Mouse (Mus musculus) forebrain, embryonic 13.5 days (tissue): ENCODE results near the gene Fgf11. TPM values are rescaled to one million over a fixed set of nuclear protein-coding genes. Genes with fewer than 3 reads are reported as not detected.

Experiments used
- ATAC-seq: fragments of 200-750 bp; cut with Nextera tagmentation; 2 replicates; pipeline ENCODE4 v1.8.0; 2017
- H3K27ac ChIP-seq: fragments of 300-500 bp; sonication (generic); 2 replicates; pipeline ENCODE4 v1.5.1; 2015; ENCODE audit warnings: inconsistent platforms, mild to moderate bottlenecking, moderate library complexity
- H3K27me3 ChIP-seq: fragments of 300-500 bp; sonication (generic); 2 replicates; pipeline ENCODE4 v1.6.1; 2015; ENCODE audit warnings: mild to moderate bottlenecking, inconsistent platforms
- H3K36me3 ChIP-seq: fragments of 300-500 bp; sonication (generic); 2 replicates; pipeline ENCODE4 v1.6.1; 2015; ENCODE audit warnings: mild to moderate bottlenecking, inconsistent platforms; ENCODE audit not compliant: poor library complexity, severe bottlenecking
- H3K4me1 ChIP-seq: fragments of 300-500 bp; sonication (generic); 2 replicates; pipeline ENCODE4 v1.6.1; 2015; ENCODE audit warnings: inconsistent platforms
- H3K4me2 ChIP-seq: fragments of 300-500 bp; sonication (generic); 2 replicates; pipeline ENCODE4 v1.6.1; 2015; ENCODE audit warnings: inconsistent platforms, mild to moderate bottlenecking, moderate library complexity
- H3K4me3 ChIP-seq: fragments of 300-500 bp; sonication (generic); 2 replicates; pipeline ENCODE4 v1.5.1; 2015; ENCODE audit warnings: mild to moderate bottlenecking, inconsistent platforms
- H3K9ac ChIP-seq: fragments of 300-500 bp; sonication (generic); 2 replicates; pipeline ENCODE4 v1.6.1; 2015; ENCODE audit warnings: mild to moderate bottlenecking, inconsistent platforms
- H3K9me3 ChIP-seq: fragments of 300-500 bp; sonication (generic); replicated peaks from 2 replicates; pipeline ENCODE4 v1.6.1; 2016; ENCODE audit warnings: inconsistent platforms
- WGBS: fragments of 180-500 bp; shearing (Covaris S2); methylation state at CpG from one replicate; pipeline ENCODE4 v1.1.7; 2015; 5-methylcytosine and 5-hydroxymethylcytosine counted together
- polyA plus RNA-seq: library from polyadenylated mRNA; unstranded; fragments of >200 nt; fragmentation: Nextera tagmentation; extraction: Ambion mirVana; gene quantifications from 2 replicates; pipeline ENCODE4 v1.2.1, GENCODE M21; 2015

Fgf11 gene
- polyA plus RNA-seq, 1 experiment from 2014 or later: 3.8 TPM

- Histone ChIP-seq H3K4me1 (no peaks in the 10 kb centered on the region), H3K9me3 (0 out of 2 replicates have a peak, but pooled peaks cover 5% of the 10 kb centered on the region), H3K9ac (no peak overlapping the region), H3K27ac (no peak overlapping the region), H3K4me2 (no peak overlapping the region), H3K36me3 (no peaks in the 10 kb centered on the region), H3K27me3 (peaks cover 21% of the 10 kb centered on the region), H3K4me3 (no peak overlapping the region)
- no peak for ATAC-seq
Measured at GRCm38 (mm10) chr11:69810280-69810679, 8.6 kb upstream of the Fgf11 start.

- Histone ChIP-seq H3K9ac (no peak overlapping the region), H3K36me3 (no peaks in the 10 kb centered on the region), H3K9me3 (0 out of 2 replicates have a peak, but pooled peaks cover 5% of the 10 kb centered on the region), H3K27me3 (peaks cover 41% of the 10 kb centered on the region), H3K4me2 (no peak overlapping the region), H3K4me3 (no peak overlapping the region), H3K27ac (no peak overlapping the region), H3K4me1 (peaks cover 25% of the 10 kb centered on the region)
- 87% methylated on average over 2 of the region's 2 CpGs for WGBS
- no peak for ATAC-seq
Measured at GRCm38 (mm10) chr11:69807641-69808040, 6.0 kb upstream of the Fgf11 start.

GRCm38 (mm10) chr11:69806378-69806777, 4.7 kb upstream of the Fgf11 start:
- H3K4me1 ChIP-seq: peaks cover 37% of the 10 kb centered on the region
- peaks cover 53% of the 10 kb centered on the region for H3K27me3 ChIP-seq
- 0 out of 2 replicates have a peak, but pooled peaks cover 5% of the 10 kb centered on the region for H3K9me3 ChIP-seq
- H3K27ac ChIP-seq: no peak overlapping the region
- H3K9ac ChIP-seq: no peak overlapping the region
- no peak for ATAC-seq
- no peak overlapping the region for H3K4me3 ChIP-seq
- no peaks in the 10 kb centered on the region for H3K36me3 ChIP-seq
- 89% methylated on average over 4 of the region's 4 CpGs for WGBS
- no peak overlapping the region for H3K4me2 ChIP-seq

DNA sequence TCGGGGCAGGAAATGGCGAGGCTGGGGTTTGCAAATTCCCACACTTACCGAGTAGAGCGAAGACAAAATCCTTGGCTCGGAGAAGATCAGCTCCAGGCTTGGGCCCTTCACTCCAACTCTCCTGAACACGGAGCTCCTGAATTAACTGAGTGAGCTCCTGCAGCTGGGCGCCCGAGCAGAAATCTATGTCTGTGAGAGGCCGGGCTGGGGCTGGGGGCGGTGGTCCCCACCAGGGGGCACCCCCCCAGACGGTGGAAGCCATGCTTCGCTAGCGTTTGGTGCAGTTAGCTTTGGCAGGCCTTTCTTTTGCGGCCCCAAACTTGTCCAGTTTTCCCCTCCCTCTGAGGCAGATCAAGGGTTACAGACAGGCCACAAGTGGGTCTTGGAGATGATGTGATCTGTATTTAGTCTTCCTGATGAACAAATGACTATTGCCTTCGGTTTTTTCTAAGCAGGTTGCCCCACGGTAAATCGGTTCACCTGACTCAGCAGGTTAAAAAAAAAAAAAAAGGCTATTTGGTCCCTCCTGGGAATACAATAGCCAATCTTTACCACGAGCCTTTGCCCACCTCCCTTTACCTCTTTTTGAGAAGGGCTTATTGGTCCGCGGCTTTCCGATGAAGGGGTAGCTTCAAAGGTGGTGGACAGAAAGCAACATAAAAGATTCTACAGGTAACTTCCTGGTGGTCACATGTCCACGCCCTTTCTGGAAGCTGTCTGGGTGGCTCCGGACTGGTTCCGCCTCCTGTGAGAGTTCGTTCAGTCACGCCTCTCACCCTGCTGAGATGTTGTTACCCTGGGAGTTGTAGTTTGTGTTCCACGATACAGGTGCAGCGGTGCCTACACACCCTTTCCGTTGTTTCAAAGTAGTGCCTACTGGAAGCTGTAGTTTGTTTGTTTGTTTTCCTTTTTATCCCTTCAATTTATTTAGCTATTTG, 3.6 kb upstream of the Fgf11 start, which contains the start of gene Tmem102:
Tmem102 (minus strand) TSS at position 653 of the 938 bp plus-strand sequence.
- H3K36me3 ChIP-seq: no peaks in the 10 kb centered on the region
- 0 out of 2 replicates have a peak, but pooled peaks cover 5% of the 10 kb centered on the region for H3K9me3 ChIP-seq
- no peak within 1 kb of the TSS for H3K27ac ChIP-seq
- ATAC-seq: no peak
- H3K27me3 ChIP-seq: peaks cover 50% of the 10 kb centered on the region
- H3K4me3 ChIP-seq: peak within 1 kb of the TSS; percentile 54
- no peak within 1 kb of the TSS for H3K9ac ChIP-seq
- 5% methylated on average over 29 of the region's 29 CpGs for WGBS
- H3K4me1 ChIP-seq: peaks cover 45% of the 10 kb centered on the region
- H3K4me2 ChIP-seq: peak within 1 kb of the TSS; percentile 97

- Histone ChIP-seq H3K9ac (no peak overlapping the region), H3K27me3 (peaks cover 50% of the 10 kb centered on the region), H3K4me3 (peak overlapping the region; percentile 54), H3K27ac (no peak overlapping the region), H3K36me3 (no peaks in the 10 kb centered on the region), H3K9me3 (0 out of 2 replicates have a peak, but pooled peaks cover 5% of the 10 kb centered on the region), H3K4me1 (peaks cover 51% of the 10 kb centered on the region), H3K4me2 (peak overlapping the region; percentile 97)
- no peak for ATAC-seq
- WGBS: 8% methylated on average over 12 of the region's 12 CpGs
Measured at GRCm38 (mm10) chr11:69804652-69804940, 2.9 kb upstream of the Fgf11 start.

DNA sequence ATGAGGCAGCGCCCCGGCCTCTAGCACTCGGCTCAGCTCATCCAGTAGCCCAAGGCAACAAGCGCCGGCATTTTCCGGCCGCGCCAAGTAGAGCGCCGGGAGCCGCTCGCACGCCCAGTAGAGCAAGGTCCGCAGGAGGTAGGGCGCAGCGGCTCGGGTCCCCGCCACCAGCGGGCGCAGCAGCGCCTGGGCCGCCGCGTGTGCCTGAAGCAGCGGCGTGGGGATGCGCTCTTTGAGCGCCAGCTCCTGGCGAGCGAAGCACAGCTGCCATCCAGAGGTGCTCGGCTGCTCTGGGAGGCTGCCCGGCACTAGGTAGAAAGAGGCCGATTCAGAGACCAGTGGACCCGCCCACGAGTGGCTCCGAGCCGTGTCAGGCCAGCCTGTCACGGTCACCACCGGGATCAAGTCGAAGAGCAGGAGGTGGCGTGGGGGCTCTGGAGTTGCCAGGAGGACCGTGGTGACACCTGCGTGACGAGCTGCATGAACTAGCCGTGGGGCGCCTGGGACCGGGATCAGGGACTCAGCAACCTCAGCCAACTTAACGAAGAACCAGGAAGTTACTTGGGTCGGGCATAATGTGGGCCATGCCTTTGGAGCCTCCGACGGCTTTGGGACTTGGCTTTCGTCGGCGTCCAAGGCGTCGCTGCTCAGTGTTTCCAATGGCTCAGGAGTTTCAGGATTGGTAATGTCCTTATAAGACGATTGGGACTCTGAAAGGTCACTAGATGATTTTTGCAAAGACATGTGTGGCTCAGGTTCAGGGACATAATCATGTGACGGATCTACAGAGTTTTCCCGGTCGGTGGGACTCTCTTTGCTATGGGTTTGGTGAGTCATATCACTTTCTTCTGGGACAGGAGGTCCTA, 2.4 kb upstream of the Fgf11 start:
- H3K4me2 ChIP-seq: peak overlapping the region; percentile 97
- H3K9ac ChIP-seq: peak overlapping the region; percentile 76
- peak; percentile 22; the same call in 1 of the 2 replicates for ATAC-seq
- peaks cover 57% of the 10 kb centered on the region for H3K4me1 ChIP-seq
- H3K4me3 ChIP-seq: peak overlapping the region; percentile 54
- no peaks in the 10 kb centered on the region for H3K36me3 ChIP-seq
- H3K27me3 ChIP-seq: peaks cover 50% of the 10 kb centered on the region
- H3K9me3 ChIP-seq: 0 out of 2 replicates have a peak, but pooled peaks cover 5% of the 10 kb centered on the region
- no peak overlapping the region for H3K27ac ChIP-seq
- under 1% methylated on average over 60 of the region's 60 CpGs for WGBS

GRCm38 (mm10) chr11:69803328-69803727, 1.7 kb upstream of the Fgf11 start:
- Histone ChIP-seq H3K9me3 (0 out of 2 replicates have a peak, but pooled peaks cover 5% of the 10 kb centered on the region), H3K27ac (no peak overlapping the region)

GRCm38 (mm10) chr11:69802648-69803105, 1.0 kb upstream of the Fgf11 start:
- Histone ChIP-seq H3K27me3 (peaks cover 51% of the 10 kb centered on the region), H3K4me2 (peak overlapping the region; percentile 97), H3K27ac (peak overlapping the region; percentile 8), H3K36me3 (no peaks in the 10 kb centered on the region), H3K4me1 (peaks cover 64% of the 10 kb centered on the region), H3K9ac (peak overlapping the region; percentile 76), H3K4me3 (peak overlapping the region; percentile 54), H3K9me3 (0 out of 2 replicates have a peak, but pooled peaks cover 5% of the 10 kb centered on the region)
- under 1% methylated on average over 33 of the region's 33 CpGs for WGBS
- ATAC-seq: peak; percentile 57

More at GRCm38 (mm10) chr11:69803328-69803727, 1.7 kb upstream of the Fgf11 start:
- ATAC-seq: peak; percentile 4; the same call in 1 of the 2 replicates
- peak overlapping the region; percentile 76 for H3K9ac ChIP-seq
- 1% methylated on average over 12 of the region's 12 CpGs for WGBS
- peaks cover 50% of the 10 kb centered on the region for H3K27me3 ChIP-seq
- no peaks in the 10 kb centered on the region for H3K36me3 ChIP-seq
- peak overlapping the region; percentile 54 for H3K4me3 ChIP-seq
- H3K4me2 ChIP-seq: peak overlapping the region; percentile 97
- H3K4me1 ChIP-seq: peaks cover 64% of the 10 kb centered on the region

GRCm38 (mm10) chr11:69800392-69801197, 1.1 kb downstream of the Fgf11 start:
- H3K4me2 ChIP-seq: peak overlapping the region; percentile 97
- H3K4me3 ChIP-seq: peak overlapping the region; percentile 54
- peak overlapping the region; percentile 91 for H3K27ac ChIP-seq
- peak; percentile 80 for ATAC-seq
- peaks cover 69% of the 10 kb centered on the region for H3K4me1 ChIP-seq
- 1% methylated on average over 32 of the region's 36 CpGs for WGBS
- H3K9ac ChIP-seq: peak overlapping the region; percentile 76
- no peaks in the 10 kb centered on the region for H3K9me3 ChIP-seq
- no peaks in the 10 kb centered on the region for H3K36me3 ChIP-seq
- peaks cover 51% of the 10 kb centered on the region for H3K27me3 ChIP-seq

- peak overlapping the region; percentile 97 for H3K4me2 ChIP-seq
- peak overlapping the region; percentile 76 for H3K9ac ChIP-seq
- no peaks in the 10 kb centered on the region for H3K9me3 ChIP-seq
- H3K36me3 ChIP-seq: no peaks in the 10 kb centered on the region
- 2% methylated on average over 11 of the region's 11 CpGs for WGBS
- peaks cover 46% of the 10 kb centered on the region for H3K27me3 ChIP-seq
- H3K4me3 ChIP-seq: peak overlapping the region; percentile 54
- peak; percentile 44 for ATAC-seq
- peaks cover 72% of the 10 kb centered on the region for H3K4me1 ChIP-seq
- H3K27ac ChIP-seq: peak overlapping the region; percentile 91
Measured at GRCm38 (mm10) chr11:69800138-69800391, 1.6 kb downstream of the Fgf11 start.

DNA sequence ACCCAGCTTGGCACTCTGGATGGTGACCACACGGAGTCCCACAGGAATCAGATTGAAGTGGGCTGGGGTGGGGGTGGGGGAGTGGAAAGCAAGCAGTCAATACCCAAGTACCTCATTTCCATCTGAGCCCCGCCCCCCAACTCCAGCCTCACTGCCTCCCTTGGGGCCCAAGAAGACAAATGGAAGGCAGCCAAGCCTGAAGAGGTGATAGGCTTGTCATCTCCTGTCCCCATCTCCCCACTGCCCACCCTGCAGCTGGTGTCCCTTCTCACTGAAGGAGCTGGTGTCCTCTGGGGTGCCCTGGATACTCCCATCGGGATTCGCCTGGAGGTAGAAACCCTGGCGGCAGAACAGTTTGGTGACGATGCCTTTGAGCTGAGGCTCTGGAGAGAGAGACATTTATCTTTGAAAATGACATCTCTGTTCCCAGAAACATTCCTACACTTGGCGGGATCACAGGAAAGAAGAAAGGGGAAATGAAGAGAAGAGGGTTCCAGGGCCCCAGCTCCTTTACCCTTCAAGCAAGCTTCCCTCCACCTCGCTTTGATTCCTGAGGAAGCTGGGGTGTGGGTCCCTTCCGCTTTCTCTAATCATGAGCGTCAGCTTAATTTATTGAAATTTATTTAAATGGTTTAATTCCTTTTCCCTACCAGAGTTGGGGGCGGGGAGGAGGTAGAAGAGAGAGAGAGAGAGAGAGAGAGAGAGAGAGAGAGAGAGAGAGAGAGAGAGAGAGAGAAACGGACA, 2.1 kb downstream of the Fgf11 start:
- Histone ChIP-seq H3K9me3 (no peaks in the 10 kb centered on the region), H3K36me3 (no peaks in the 10 kb centered on the region), H3K4me1 (peaks cover 69% of the 10 kb centered on the region), H3K27me3 (peaks cover 41% of the 10 kb centered on the region), H3K27ac (peak overlapping the region; percentile 91), H3K4me3 (peak overlapping the region; percentile 54), H3K9ac (peak overlapping the region; percentile 76), H3K4me2 (peak overlapping the region; percentile 97)
- no peak for ATAC-seq
- WGBS: 18% methylated on average over 12 of the region's 12 CpGs
